Mouse (Mus musculus) cerebellum, adult (tissue): ENCODE results near the gene Gdpgp1.

ENCODE experiments used
- ATAC-seq: cut with Nextera tagmentation; 2 replicates; pipeline ENCODE4 v1.9.2; 2017; ENCODE audit warnings: mild to moderate bottlenecking, moderate library complexity, mixed read lengths; ENCODE audit not compliant: insufficient number of reproducible peaks, low FRiP score, low TSS enrichment

Gene Gdpgp1

GRCm38 (mm10) chr7:80268897-80269750 is 36.5 kb downstream of the Gdpgp1 start, which contains the start of gene Vps33b:
Vps33b (plus strand) TSS chr7:80269649.
- ATAC-seq = peak; percentile 87

- ATAC-seq = peak; percentile 38; the same call in 1 of the 2 replicates
These were observed 37.1 kb downstream of the Gdpgp1 start for GRCm38 (mm10) chr7:80269751-80270255.

- no peak for ATAC-seq
These were observed 40.8 kb downstream of the Gdpgp1 start for GRCm38 (mm10) chr7:80273456-80273855.

GRCm38 (mm10) chr7:80276374-80276773 is 43.7 kb downstream of the Gdpgp1 start:
- ATAC-seq = no peak

GRCm38 (mm10) chr7:80280032-80280431 is 47.4 kb downstream of the Gdpgp1 start:
- ATAC-seq = no peak

- ATAC-seq = no peak
These were observed 48.3 kb downstream of the Gdpgp1 start for GRCm38 (mm10) chr7:80280998-80281397.

- no peak for ATAC-seq
These were observed 49.0 kb downstream of the Gdpgp1 start for GRCm38 (mm10) chr7:80281646-80282045.

GRCm38 (mm10) chr7:80283226-80283918 is 50.7 kb downstream of the Gdpgp1 start:
- no peak for ATAC-seq

GRCm38 (mm10) chr7:80284391-80284790 is 51.7 kb downstream of the Gdpgp1 start:
- no peak for ATAC-seq

GRCm38 (mm10) chr7:80285725-80286124 is 53.1 kb downstream of the Gdpgp1 start:
- ATAC-seq = no peak

- ATAC-seq = no peak
These were observed 55.1 kb downstream of the Gdpgp1 start for GRCm38 (mm10) chr7:80287736-80288135.
